Comparison of ENCODE assay signal across 21 mouse cellular contexts in the genomic region with DNA sequence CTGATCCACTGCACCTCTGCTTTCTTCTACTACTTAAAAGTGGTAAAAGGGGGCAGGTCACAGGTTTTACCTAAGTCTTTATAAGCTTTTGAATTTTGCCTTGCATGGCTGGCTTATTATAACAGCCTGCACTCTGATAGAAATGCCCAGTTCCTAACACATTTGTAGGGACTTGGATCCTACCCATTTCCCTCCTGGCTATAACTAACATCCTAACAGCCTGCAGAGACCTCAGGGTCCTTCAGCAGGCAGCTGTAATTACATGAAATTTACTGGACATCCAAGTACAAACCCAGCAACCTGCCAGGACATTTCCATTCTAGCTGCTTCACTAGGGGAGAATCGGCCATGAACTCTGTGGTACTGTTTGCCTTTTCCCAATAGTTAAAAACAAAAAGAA.
"Had no signal": no experiment of that assay in that cellular context is flagged by ENCODE, and none has a peak within 500 bp of the region (broad histone marks: within the 10 kb centered on the region; RNA-seq: fewer than 3 reads in every experiment).

No protein-coding gene starts in this region.

- DNase-seq: kidney, postnatal 25 days; layer of hippocampus, adult 9-11 months; liver; liver, embryonic 13.5 days; lung, embryonic 14.5 days; right cerebral cortex, adult 18-20 months; right cerebral cortex, postnatal 14 days; right cerebral cortex, postnatal 4 days; thymus, adult 2 months; thymus, postnatal 25 days had no signal

- H3K9me3 ChIP-seq: limb, embryonic 10.5 days; limb, embryonic 13.5 days; liver, embryonic 13.5 days; midbrain, embryonic 12.5 days; midbrain, embryonic 15.5 days; neural tube, embryonic 12.5 days; neural tube, embryonic 15.5 days had no signal

- H3K27me3 ChIP-seq: limb, embryonic 13.5 days; liver, embryonic 13.5 days; midbrain, embryonic 12.5 days; midbrain, embryonic 15.5 days; neural tube, embryonic 12.5 days; neural tube, embryonic 15.5 days had no signal

- H3K4me1 ChIP-seq: limb, embryonic 10.5 days; liver, embryonic 13.5 days; midbrain, embryonic 12.5 days; midbrain, embryonic 15.5 days; neural tube, embryonic 12.5 days had no signal

- H3K9ac ChIP-seq: limb, embryonic 13.5 days; liver, embryonic 13.5 days; lung, embryonic 14.5 days; midbrain, embryonic 12.5 days; midbrain, embryonic 15.5 days; neural tube, embryonic 12.5 days; neural tube, embryonic 15.5 days had no signal

- H3K27ac ChIP-seq: kidney, postnatal 0 days; layer of hippocampus, adult 2 months; limb, embryonic 10.5 days; limb, embryonic 13.5 days; liver, embryonic 13.5 days; macrophage; midbrain, embryonic 12.5 days; midbrain, embryonic 15.5 days; neural tube, embryonic 12.5 days; neural tube, embryonic 15.5 days; stomach, postnatal 0 days had no signal

- H3K4me3 ChIP-seq: layer of hippocampus, adult 2 months; limb, embryonic 10.5 days; limb, embryonic 13.5 days; liver, embryonic 13.5 days; midbrain, embryonic 12.5 days; midbrain, embryonic 15.5 days; neural tube, embryonic 12.5 days; neural tube, embryonic 15.5 days had no signal

- ATAC-seq: lung, postnatal 0 days; midbrain, embryonic 15.5 days had no signal

- H3K36me3 ChIP-seq: limb, embryonic 10.5 days; limb, embryonic 13.5 days; liver, embryonic 13.5 days; midbrain, embryonic 12.5 days; midbrain, embryonic 15.5 days; neural tube, embryonic 12.5 days; neural tube, embryonic 15.5 days had no signal

- H3K4me2 ChIP-seq: limb, embryonic 13.5 days; liver, embryonic 13.5 days; lung, embryonic 14.5 days; midbrain, embryonic 12.5 days; midbrain, embryonic 15.5 days; neural tube, embryonic 12.5 days; neural tube, embryonic 15.5 days had no signal
